Mouse (Mus musculus) stomach, postnatal 0 days (tissue): Measurements from ENCODE around the gene Sync.

ENCODE experiments used
- CTCF ChIP-seq: IDR thresholded peaks from 2 replicates; pipeline ENCODE4 v1.5.1; 2016; ENCODE audit warnings: antibody characterized with exemption, low read depth, mild to moderate bottlenecking, moderate library complexity
- EP300 ChIP-seq: optimal IDR thresholded peaks from 2 replicates; pipeline ENCODE3; 2016; ENCODE audit warnings: antibody characterized with exemption

DNA sequence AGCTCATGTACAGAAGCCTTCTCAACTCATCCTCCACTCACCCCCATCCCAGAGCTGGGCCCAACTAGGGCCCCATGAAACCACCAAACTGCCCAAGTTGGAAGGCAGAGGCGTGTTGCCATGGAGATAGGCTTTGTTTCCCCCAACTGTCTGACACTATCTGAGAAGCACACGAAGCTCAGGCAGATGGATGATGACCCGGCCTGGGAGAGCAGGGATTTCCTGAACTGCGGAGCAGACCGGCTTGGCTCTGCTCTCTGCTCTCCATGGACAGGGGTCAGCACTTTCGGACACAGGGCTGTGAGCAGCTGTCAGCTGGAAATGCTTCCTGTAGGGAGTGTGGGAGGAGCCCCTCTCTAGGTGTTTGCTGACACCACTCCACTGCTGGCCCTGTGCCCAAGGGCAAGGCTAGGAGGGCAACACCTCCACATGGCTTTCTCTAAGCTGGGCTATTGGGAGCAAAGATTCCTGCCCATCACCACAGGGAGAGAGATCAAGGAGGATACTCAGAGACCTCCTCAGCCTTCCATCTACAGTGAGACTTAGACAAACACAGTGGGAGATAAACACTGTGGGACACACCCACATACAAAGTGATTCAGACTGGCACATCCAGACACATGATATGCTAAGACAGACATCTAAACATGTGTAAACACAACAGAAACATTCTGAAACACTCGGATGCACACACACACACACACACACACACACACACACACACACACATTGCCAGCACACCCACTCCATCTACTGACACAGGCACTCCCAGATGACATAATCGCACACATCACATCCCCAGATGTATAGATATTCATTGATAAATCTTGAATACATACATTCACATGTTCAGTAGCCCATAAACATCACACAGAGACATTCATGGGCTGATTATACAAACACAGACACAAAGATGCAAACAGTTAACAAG lies 30.7 kb upstream of the Sync start:
- TF ChIP-seq CTCF, result no peak
- TF ChIP-seq EP300, result no peak
